Mouse (Mus musculus) neural tube, embryonic 12.5 days (tissue): Measurements from ENCODE around the gene Ctsc. TPM values are rescaled to one million over a fixed set of nuclear protein-coding genes. Genes with fewer than 3 reads are reported as not detected.

Source experiments
- ATAC-seq: fragments of 200-750 bp; cut with Nextera tagmentation; 2 replicates; pipeline ENCODE4 v1.8.0; 2017; ENCODE audit warnings: low read depth, mild to moderate bottlenecking, moderate TSS enrichment, moderate library complexity; ENCODE audit not compliant: low FRiP score
- H3K27ac ChIP-seq: fragments of 300-500 bp; sonication (generic); 2 replicates; pipeline ENCODE4 v1.5.1; 2016
- H3K27me3 ChIP-seq: fragments of 300-500 bp; sonication (generic); replicated peaks from 2 replicates; pipeline ENCODE4 v1.6.1; 2016; ENCODE audit warnings: mild to moderate bottlenecking
- H3K36me3 ChIP-seq: fragments of 300-500 bp; sonication (generic); 2 replicates; pipeline ENCODE4 v1.6.1; 2016; ENCODE audit warnings: mild to moderate bottlenecking
- H3K4me1 ChIP-seq: fragments of 300-500 bp; sonication (generic); 2 replicates; pipeline ENCODE4 v1.6.1; 2016
- H3K4me2 ChIP-seq: fragments of 300-500 bp; sonication (generic); replicated peaks from 2 replicates; pipeline ENCODE4 v1.6.1; 2016; ENCODE audit warnings: mild to moderate bottlenecking
- H3K4me3 ChIP-seq: fragments of 300-500 bp; sonication (generic); 2 replicates; pipeline ENCODE4 v1.5.1; 2016
- H3K9ac ChIP-seq: fragments of 300-500 bp; sonication (generic); 2 replicates; pipeline ENCODE4 v1.6.1; 2016; ENCODE audit warnings: mild to moderate bottlenecking
- H3K9me3 ChIP-seq: fragments of 300-500 bp; sonication (generic); 2 replicates; pipeline ENCODE4 v1.6.1; 2016; ENCODE audit warnings: mild to moderate bottlenecking
- WGBS: fragments of 180-500 bp; shearing (Covaris S2); methylation state at CpG from one replicate; pipeline ENCODE4 v1.1.7; 2016; 5-methylcytosine and 5-hydroxymethylcytosine counted together
- polyA plus RNA-seq: library from polyadenylated mRNA; unstranded; fragments of >200 nt; fragmentation: Nextera tagmentation; extraction: Ambion mirVana; gene quantifications from 2 replicates; pipeline ENCODE4 v1.2.1, GENCODE M21; 2016

Gene Ctsc
- polyA plus RNA-seq, 1 experiment from 2014 or later: 14.0 TPM

DNA sequence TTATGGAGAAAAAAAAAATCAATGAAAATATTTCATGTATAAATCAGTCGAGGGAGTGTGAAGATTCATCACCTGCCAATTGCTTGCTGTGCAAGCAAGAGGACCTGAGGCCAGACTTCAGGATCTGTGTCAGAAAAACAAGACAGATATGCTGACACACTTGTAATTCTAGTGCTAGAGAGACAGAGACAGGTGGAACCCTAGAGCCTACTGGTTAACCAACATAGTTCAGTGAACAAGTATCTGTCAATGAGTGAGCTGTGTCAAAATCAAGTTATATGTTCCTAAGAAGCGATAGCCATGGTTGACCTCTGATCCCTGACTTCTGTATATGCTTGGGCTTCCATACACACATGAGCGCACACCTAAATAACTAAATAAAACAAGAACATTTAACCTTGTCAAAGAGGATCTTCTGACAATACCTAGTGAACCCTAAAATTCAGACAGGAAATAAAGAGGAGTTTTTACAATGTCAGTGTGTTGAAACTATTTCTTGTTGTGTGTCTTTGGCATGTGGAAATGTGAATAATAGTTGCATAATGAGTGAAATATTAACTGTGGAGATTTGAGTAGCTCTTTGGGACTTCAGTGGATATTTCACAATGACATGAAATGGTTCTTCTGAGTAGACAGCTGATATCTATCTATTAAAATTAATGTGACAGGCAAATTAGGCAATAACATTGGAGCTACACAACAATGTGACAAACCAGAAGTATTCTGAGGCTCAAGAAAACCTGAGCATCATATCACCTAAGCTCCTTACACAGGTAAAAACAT lies 32.7 kb downstream of the Ctsc start:
- Histone ChIP-seq H3K9ac (no peak overlapping the region), H3K4me1 (no peaks in the 10 kb centered on the region), H3K9me3 (no peaks in the 10 kb centered on the region), H3K4me2 (no peak overlapping the region), H3K4me3 (no peak overlapping the region), H3K27ac (no peak overlapping the region), H3K27me3 (no peaks in the 10 kb centered on the region), H3K36me3 (no peaks in the 10 kb centered on the region)
- ATAC-seq: no peak
- WGBS: 81% methylated on average over 3 of the region's 3 CpGs

DNA sequence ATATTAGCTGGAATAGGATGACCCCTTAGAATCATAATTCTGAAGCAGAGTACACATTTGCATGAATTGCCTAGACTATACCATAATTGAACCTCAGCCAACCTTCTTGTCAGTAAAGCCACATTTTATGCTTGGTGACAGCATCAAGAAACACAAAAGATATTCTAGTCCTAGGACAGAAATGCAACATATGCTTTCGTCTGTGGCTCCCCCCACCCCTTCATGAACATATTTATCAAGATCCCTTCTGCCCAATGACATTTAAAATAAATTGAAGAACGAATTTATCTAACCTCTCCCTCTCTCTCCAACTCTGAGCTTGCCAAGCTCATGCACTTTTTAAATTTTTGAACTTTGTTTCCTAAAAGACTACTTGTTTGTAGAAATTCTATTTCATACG lies 38.5 kb downstream of the Ctsc start:
- Histone ChIP-seq H3K27ac (no peak overlapping the region), H3K36me3 (no peaks in the 10 kb centered on the region), H3K4me1 (no peaks in the 10 kb centered on the region), H3K4me2 (no peak overlapping the region), H3K4me3 (no peak overlapping the region), H3K27me3 (no peaks in the 10 kb centered on the region), H3K9ac (no peak overlapping the region), H3K9me3 (no peaks in the 10 kb centered on the region)
- 78% methylated on average over 3 of the region's 3 CpGs for WGBS
- no peak for ATAC-seq

DNA sequence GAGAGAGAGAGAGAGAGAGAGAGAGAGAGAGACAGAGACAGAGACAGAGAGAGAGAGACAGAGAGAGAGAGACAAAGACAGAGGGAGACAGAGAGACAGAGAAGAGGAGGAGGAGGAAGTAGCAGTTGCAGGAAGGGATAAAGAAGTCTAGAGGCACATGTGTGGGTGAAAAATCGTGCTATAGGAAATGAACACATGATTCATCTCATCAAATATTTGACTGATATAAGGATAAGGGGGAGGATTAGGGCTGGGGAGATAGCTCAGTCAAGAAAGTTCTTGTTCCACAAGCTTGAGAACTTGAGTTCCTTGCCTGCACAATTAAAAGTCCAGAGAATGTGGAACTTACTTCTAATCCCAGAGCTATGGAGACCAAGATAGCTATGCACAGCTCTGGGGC lies 40.6 kb downstream of the Ctsc start:
- H3K4me3 ChIP-seq: no peak overlapping the region
- H3K4me2 ChIP-seq: no peak overlapping the region
- ATAC-seq: no peak
- WGBS: 71% methylated on average over 1 of the region's 1 CpGs
- no peaks in the 10 kb centered on the region for H3K36me3 ChIP-seq
- no peaks in the 10 kb centered on the region for H3K27me3 ChIP-seq
- no peak overlapping the region for H3K9ac ChIP-seq
- no peaks in the 10 kb centered on the region for H3K9me3 ChIP-seq
- H3K27ac ChIP-seq: no peak overlapping the region
- H3K4me1 ChIP-seq: no peaks in the 10 kb centered on the region

DNA sequence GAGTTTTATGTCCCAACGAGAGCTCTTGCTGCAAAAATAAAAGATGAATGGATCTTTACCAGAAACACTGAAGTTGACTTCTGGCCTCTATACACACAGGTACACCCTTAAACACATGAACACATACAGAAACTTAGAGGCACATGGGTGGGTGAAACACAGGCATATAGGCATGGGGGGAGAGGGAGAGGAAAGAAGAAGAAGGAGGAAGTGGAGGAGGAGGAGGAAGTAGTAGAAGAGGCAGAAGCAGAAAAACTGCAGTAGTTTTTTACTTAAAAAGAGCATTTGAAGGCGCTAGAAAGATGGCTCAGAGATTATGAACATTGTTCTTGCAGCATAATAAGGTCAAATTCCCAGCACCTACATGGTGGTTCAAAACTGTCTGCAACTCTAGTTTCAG lies 41.0 kb downstream of the Ctsc start:
- no peaks in the 10 kb centered on the region for H3K36me3 ChIP-seq
- no peaks in the 10 kb centered on the region for H3K4me1 ChIP-seq
- no peak overlapping the region for H3K4me2 ChIP-seq
- H3K9me3 ChIP-seq: no peaks in the 10 kb centered on the region
- H3K27ac ChIP-seq: no peak overlapping the region
- ATAC-seq: no peak
- 82% methylated on average over 2 of the region's 2 CpGs for WGBS
- no peaks in the 10 kb centered on the region for H3K27me3 ChIP-seq
- H3K4me3 ChIP-seq: no peak overlapping the region
- H3K9ac ChIP-seq: no peak overlapping the region

DNA sequence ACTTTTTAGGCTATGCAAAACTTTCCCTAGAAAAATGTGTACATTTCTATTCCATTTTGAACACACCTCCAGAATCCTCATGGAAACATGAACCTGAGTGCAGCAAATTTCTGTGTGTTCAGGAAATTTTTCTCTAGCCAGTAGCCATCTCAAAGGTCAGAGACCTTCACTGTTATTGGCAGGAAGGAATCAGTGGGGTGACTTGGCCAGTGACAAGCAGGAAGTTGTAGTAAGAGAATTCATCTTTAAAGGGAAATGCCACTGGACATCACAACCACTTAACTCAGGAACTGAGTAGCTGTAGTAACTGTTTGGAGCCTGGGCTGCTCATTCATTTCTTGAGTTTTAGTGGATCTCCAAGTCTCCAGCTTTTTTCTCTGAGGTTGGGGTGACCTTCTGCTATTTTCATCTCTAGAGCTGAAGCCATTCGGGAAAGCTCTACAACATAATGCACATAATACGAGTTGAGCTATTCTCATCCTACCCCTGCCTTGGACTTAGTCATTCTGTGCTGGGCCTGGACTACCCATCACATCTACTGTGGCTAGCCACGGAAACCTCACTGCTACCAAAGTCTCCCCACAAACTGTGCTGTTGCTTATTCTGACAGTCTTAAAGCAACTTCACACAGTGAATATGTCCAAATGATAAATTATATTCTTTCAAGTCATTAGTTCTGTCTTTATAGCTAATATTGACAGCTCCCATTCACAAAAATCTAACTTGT lies 41.7 kb downstream of the Ctsc start:
- 91% methylated on average over 3 of the region's 3 CpGs for WGBS
- H3K9me3 ChIP-seq: no peaks in the 10 kb centered on the region
- H3K4me2 ChIP-seq: no peak overlapping the region
- no peaks in the 10 kb centered on the region for H3K27me3 ChIP-seq
- no peaks in the 10 kb centered on the region for H3K36me3 ChIP-seq
- no peak for ATAC-seq
- no peak overlapping the region for H3K27ac ChIP-seq
- H3K9ac ChIP-seq: no peak overlapping the region
- H3K4me1 ChIP-seq: no peaks in the 10 kb centered on the region
- no peak overlapping the region for H3K4me3 ChIP-seq

DNA sequence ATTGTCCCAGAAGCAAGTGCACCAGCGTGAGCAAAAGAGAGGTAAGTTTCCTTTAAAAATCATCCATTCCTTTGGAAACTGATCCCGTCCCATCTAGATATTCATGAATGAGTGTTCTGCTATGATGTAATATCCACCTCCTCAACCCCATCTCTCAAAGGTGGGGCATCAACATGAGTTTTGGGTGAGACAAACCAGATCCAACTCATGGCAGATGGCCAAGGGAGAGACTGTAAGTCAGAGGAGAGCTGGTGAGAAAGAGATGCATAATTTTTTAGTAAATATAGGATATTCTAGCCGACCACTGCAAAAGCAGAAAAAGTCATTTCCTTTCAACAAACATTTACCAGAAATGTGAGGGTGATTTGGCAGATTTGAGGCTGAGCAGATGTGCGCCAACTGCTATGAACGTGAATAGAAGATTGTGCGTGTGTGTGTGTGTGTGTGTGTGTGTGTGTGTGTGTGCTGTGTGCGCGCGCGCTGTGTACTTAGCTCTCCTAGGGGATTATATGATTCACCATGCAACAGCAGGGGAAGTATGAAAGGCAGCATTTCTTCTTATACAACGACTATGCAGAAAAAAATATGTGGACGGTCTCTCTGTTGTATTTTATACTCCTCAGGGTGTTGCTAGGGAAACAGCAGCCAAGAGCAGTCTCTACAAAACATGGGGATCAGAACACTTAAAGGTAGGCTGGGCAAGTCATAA lies 42.9 kb downstream of the Ctsc start:
- H3K4me2 ChIP-seq: no peak overlapping the region
- H3K36me3 ChIP-seq: no peaks in the 10 kb centered on the region
- no peaks in the 10 kb centered on the region for H3K27me3 ChIP-seq
- no peak for ATAC-seq
- H3K4me1 ChIP-seq: no peaks in the 10 kb centered on the region
- 71% methylated on average over 12 of the region's 12 CpGs for WGBS
- H3K9ac ChIP-seq: no peak overlapping the region
- H3K27ac ChIP-seq: no peak overlapping the region
- H3K9me3 ChIP-seq: no peaks in the 10 kb centered on the region
- no peak overlapping the region for H3K4me3 ChIP-seq

DNA sequence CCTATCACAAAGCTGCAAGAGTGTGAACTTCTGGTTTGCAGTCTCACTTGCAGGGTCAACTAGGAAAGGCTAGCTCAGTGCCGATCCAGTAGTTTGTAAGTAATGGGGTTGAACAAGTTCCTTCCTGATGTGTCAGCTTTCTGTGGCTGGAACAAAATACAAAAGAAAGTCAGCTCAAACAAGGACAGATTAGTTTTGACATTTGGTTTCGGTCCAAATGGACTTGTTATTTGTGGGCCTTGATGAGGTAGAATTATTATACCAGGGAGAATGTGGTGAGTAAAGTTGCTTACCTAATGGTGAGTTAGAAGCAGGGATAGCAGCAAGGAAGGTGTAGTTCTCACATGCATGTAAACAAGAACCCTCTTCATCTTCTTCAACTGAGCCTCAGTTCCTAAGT lies 44.5 kb downstream of the Ctsc start:
- Histone ChIP-seq H3K9ac (no peak overlapping the region), H3K4me1 (no peaks in the 10 kb centered on the region), H3K4me2 (no peak overlapping the region), H3K27me3 (no peaks in the 10 kb centered on the region), H3K36me3 (no peaks in the 10 kb centered on the region), H3K9me3 (no peaks in the 10 kb centered on the region), H3K27ac (no peak overlapping the region), H3K4me3 (no peak overlapping the region)
- WGBS: 85% methylated on average over 2 of the region's 2 CpGs
- no peak for ATAC-seq

DNA sequence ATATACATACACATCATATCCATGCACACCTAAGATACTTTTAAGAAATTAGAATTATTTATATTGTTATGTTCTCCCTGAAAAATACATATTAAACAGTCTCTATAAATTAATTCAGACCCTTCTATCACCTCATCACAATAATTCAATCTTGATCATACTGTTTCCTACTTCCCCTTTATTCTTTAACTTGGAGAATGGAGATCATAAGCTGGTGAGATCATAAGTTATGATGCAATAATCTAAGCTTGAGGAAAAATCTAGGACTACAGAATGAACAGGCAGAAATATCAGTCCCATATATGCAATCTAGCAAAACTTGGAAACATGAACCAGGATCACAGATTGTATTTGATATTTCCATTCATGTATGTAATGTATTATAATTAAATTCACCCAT lies 49.6 kb downstream of the Ctsc start:
- no peaks in the 10 kb centered on the region for H3K4me1 ChIP-seq
- no peaks in the 10 kb centered on the region for H3K27me3 ChIP-seq
- no peak overlapping the region for H3K9ac ChIP-seq
- ATAC-seq: no peak
- H3K36me3 ChIP-seq: no peaks in the 10 kb centered on the region
- H3K4me3 ChIP-seq: no peak overlapping the region
- H3K27ac ChIP-seq: no peak overlapping the region
- H3K4me2 ChIP-seq: no peak overlapping the region
- H3K9me3 ChIP-seq: no peaks in the 10 kb centered on the region

DNA sequence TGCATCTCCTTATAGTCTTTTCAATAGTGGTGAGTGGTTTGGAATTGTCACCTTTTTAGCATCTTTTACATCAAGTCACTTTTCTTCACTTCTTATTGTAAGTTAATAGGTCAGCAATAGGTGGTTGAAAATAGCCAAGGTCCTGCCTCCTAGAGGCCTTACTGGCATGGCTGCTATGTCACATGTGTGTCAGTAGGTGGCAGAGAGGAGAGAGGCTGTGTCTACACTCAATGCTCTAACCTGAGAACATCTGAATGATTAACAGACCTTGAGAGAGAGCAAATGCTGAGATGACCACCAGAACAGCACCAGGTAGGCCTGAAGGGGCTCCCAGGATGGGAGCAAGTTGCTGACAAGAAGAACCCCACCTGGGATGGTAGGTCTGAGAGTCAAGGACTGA lies 65.9 kb downstream of the Ctsc start:
- Histone ChIP-seq H3K27me3 (no peaks in the 10 kb centered on the region), H3K9me3 (no peaks in the 10 kb centered on the region), H3K27ac (no peak overlapping the region), H3K4me2 (no peak overlapping the region), H3K36me3 (no peaks in the 10 kb centered on the region), H3K9ac (no peak overlapping the region), H3K4me1 (no peaks in the 10 kb centered on the region), H3K4me3 (no peak overlapping the region)
- no peak for ATAC-seq

DNA sequence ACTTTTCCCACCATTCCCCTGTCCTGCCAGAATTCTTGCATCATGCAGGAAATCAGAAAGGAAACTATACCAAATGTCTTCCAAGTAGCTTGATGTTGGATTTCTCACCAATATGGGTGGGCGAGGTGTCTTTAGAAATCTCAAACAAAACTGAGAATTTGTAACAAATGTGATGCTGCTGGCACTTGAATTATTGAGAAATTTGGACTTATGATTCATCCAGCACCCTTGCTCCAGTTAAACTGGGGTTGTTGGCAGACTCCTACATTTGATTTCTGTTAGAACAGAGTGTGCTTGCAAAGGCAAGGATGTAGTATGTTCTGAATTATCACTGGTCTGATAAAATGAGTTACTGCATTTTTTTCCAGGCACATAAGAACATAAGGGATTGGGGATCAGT lies 68.2 kb downstream of the Ctsc start:
- Histone ChIP-seq H3K4me2 (no peak overlapping the region), H3K4me1 (no peaks in the 10 kb centered on the region), H3K27ac (no peak overlapping the region), H3K4me3 (no peak overlapping the region), H3K9me3 (no peaks in the 10 kb centered on the region), H3K36me3 (no peaks in the 10 kb centered on the region), H3K9ac (no peak overlapping the region), H3K27me3 (no peaks in the 10 kb centered on the region)
- no peak for ATAC-seq
- WGBS: 84% methylated on average over 1 of the region's 1 CpGs

DNA sequence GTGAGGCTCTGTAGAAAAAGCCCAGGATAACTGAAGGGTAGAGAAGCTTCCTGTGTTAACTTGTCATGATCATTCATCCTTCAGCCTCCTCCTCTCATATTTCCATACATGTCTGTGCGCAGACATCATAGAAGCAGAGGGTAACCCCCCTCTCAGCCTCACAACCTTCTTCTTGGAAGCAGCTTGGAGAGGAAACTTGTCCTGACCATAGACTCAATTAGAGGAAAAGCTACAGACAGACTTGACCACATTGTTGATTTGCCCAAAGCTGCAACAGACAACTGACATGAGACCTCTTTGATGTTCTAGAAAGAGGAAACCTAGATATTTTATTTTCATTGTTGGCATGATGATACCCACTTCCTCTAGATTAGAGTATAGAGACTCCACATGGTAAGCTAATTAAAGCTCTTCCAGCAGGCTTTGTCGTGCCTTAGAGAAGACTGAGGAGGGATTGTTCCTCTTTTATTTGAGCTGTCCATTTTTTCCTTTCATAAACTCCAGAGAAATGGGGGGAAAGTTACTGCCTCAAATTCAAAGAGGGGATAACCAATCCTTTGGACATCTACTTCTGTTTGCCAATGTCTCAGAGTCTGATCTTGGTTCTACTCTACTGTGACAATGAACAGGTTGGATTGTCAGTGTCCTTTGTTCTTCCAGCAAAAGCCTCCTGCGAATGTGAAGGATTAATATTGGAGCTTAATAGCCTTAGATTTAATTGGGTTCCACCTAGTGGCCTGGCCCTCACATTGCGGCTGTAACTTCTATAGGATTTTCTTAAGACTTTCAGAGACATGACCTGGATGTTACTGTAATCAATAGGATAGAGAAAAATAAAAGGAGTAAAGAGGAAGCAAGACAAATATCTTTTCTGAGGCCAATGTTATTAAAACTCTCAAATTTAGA lies 79.2 kb downstream of the Ctsc start:
- no peak overlapping the region for H3K4me2 ChIP-seq
- no peak overlapping the region for H3K27ac ChIP-seq
- WGBS: 52% methylated on average over 4 of the region's 4 CpGs
- H3K4me1 ChIP-seq: no peaks in the 10 kb centered on the region
- no peaks in the 10 kb centered on the region for H3K27me3 ChIP-seq
- H3K9me3 ChIP-seq: no peaks in the 10 kb centered on the region
- H3K36me3 ChIP-seq: no peaks in the 10 kb centered on the region
- ATAC-seq: peak; percentile 58; the same call in 1 of the 2 replicates
- no peak overlapping the region for H3K4me3 ChIP-seq
- no peak overlapping the region for H3K9ac ChIP-seq
